24 mouse cellular contexts compared by ENCODE assay signal in genomic region chr11:31531416-31531815, GRCm38 (mm10).
DNase-seq lines count a peak whose midpoint lies in the region; ATAC-seq and TF ChIP-seq lines count a peak whose summit lies in the region.
"Had no signal": no experiment of that assay in that cellular context is flagged by ENCODE, and none has a peak within 500 bp of the region (broad histone marks: within the 10 kb centered on the region; RNA-seq: fewer than 3 reads in every experiment).

No protein-coding gene starts in this region.

- H3K27ac ChIP-seq in intestine, postnatal 0 days (ENCODE audit: low read depth, low read length), result no peak overlapping the region
- H3K27ac ChIP-seq: hindbrain, embryonic 10.5 days; hindbrain, embryonic 13.5 days had no signal

- no peaks in the 10 kb centered on the region for H3K4me1 ChIP-seq in intestine, postnatal 0 days (replicated peaks; ENCODE audit: control insufficient read depth, insufficient read depth, low read length)
- H3K4me1 ChIP-seq: hindbrain, embryonic 10.5 days; hindbrain, embryonic 13.5 days had no signal

- no peaks in the 10 kb centered on the region for H3K36me3 ChIP-seq in intestine, postnatal 0 days (ENCODE audit: control insufficient read depth, insufficient read depth)
- H3K36me3 ChIP-seq: hindbrain, embryonic 10.5 days; hindbrain, embryonic 13.5 days had no signal

- H3K9ac ChIP-seq in intestine, postnatal 0 days (ENCODE audit: low read depth, low read length), result no peak overlapping the region
- H3K9ac ChIP-seq: forebrain, postnatal 0 days; hindbrain, embryonic 13.5 days had no signal

- no peak overlapping the region for H3K4me2 ChIP-seq in intestine, postnatal 0 days (replicated peaks; ENCODE audit: low read depth)
- H3K4me2 ChIP-seq: heart, embryonic 11.5 days; hindbrain, embryonic 13.5 days had no signal

- 91% methylated on average over 2 of the region's 2 CpGs for WGBS in intestine, postnatal 0 days

- no peaks in the 10 kb centered on the region for H3K9me3 ChIP-seq in intestine, postnatal 0 days (ENCODE audit: control insufficient read depth)
- H3K9me3 ChIP-seq: hindbrain, embryonic 10.5 days; hindbrain, embryonic 13.5 days had no signal

- TF ChIP-seq CTCF in intestine, postnatal 0 days (IDR thresholded peaks at IDR 0.05; ENCODE audit: low read depth), result no peak

- no peak overlapping the region for H3K4me3 ChIP-seq in intestine, postnatal 0 days (ENCODE audit: low read depth, low read length)
- H3K4me3 ChIP-seq: hindbrain, embryonic 10.5 days; hindbrain, embryonic 13.5 days had no signal

- peak; percentile 7 for DNase-seq in layer of hippocampus, adult 11-12 months (ENCODE audit: low spot score)
- DNase-seq in layer of hippocampus, adult 18-20 months (ENCODE audit: low spot score in 2 of 2), result no peak
- peak; percentile 87 for DNase-seq in Muller cell, postnatal 12 days (ENCODE audit: inconsistent ontology term)
- peak; percentile 76 for DNase-seq in fibroblast of lung, adult 2 months (ENCODE audit: low read depth)
- no peak for DNase-seq in kidney, postnatal 36 days
- DNase-seq in kidney, postnatal 25 days, result no peak
- DNase-seq: adrenal gland, adult 8-10 months; adrenal gland, postnatal 25 days; cerebellum, adult 11-12 months; cerebellum, adult 8-10 months; cerebellum, postnatal 10 days; cerebellum, postnatal 36 days; embryo, embryonic 11 days; forebrain, postnatal 0 days; gastrocnemius, postnatal 10 days; gastrocnemius, postnatal 36 days had no signal

- H3K27me3 ChIP-seq in intestine, postnatal 0 days (replicated peaks; ENCODE audit: control insufficient read depth, insufficient read depth, low read length), result no peaks in the 10 kb centered on the region
- H3K27me3 ChIP-seq: hindbrain, embryonic 13.5 days had no signal

- no peak for ATAC-seq in intestine, postnatal 0 days
- ATAC-seq: activated CD4-positive, CD25-positive, alpha-beta regulatory T cell, adult 4 months; forebrain, embryonic 14.5 days; forebrain, postnatal 0 days; hindbrain, embryonic 16.5 days; intestine, embryonic 16.5 days had no signal

Comparison
In these comparisons a context has a peak if more than half of its experiments do, and no peak if none do; other contexts are left out.
1. DNase-seq: peak in layer of hippocampus, adult 11-12 months (single experiment), Muller cell, postnatal 12 days (single experiment) and fibroblast of lung, adult 2 months (single experiment); none in layer of hippocampus, adult 18-20 months (0 of 2), kidney, postnatal 36 days (0 of 2) and kidney, postnatal 25 days (0 of 2).